Mouse (Mus musculus): ENCODE data around the gene Efcab12. TPM values are rescaled to one million over a fixed set of nuclear protein-coding genes. Genes with fewer than 3 reads are reported as not detected.

Efcab12 gene
- polyA plus RNA-seq, 1 experiment from 2014 or later, result 0.91 TPM

DNA sequence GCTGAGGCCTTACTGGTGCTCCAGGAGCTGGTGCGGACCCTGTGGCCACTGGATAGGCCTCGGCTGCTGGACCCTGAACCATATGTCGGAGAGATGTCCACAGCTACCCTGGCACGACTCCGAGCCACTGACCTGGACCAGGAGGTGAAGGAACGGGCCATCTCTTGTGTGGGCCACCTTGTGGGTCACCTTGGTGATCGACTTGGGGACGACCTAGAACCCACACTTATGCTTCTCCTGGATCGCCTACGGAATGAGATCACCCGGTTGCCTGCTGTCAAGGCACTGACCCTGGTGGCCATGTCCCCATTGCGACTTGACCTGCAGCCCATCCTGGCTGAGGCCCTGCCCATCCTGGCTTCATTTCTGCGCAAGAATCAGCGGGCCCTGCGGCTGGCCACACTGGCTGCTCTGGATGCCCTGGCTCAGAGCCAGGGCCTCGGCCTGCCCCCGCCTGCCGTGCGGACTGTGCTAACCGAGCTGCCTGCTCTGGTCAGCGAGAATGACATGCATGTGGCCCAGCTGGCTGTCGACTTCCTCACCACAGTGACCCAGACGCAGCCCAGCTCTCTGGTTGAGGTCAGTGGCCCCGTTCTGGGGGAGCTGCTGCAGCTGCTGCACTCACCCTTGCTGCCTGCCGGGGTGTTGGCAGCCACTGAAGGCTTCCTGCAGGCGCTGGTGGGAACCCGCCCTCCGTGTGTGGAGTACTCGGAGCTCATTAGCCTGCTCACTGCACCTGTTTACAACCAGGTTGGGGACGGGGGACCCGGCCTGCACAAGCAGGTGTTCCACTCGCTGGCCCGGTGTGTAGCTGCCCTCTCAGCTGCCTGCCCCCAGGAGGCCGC lies 46.1 kb downstream of the Efcab12 start:
- Histone ChIP-seq H3K9ac (replicated peaks; ENCODE audit: low read depth, low read length) (no peak overlapping the region), H3K36me3 (ENCODE audit: control insufficient read depth, insufficient read depth, low read length) (peaks cover 88% of the 10 kb centered on the region), H3K27me3 (ENCODE audit: control insufficient read depth, insufficient read depth, low read length) (no peaks in the 10 kb centered on the region), H3K27ac (ENCODE audit: low read length) (no peak overlapping the region), H3K9me3 (ENCODE audit: control insufficient read depth, low read depth, low read length) (no peaks in the 10 kb centered on the region), H3K4me3 (ENCODE audit: low read depth, low read length) (no peak overlapping the region), H3K4me1 (ENCODE audit: control insufficient read depth, insufficient read depth, low read length) (no peaks in the 10 kb centered on the region), H3K4me2 (replicated peaks; ENCODE audit: low read depth, low read length) (no peak overlapping the region)
- peak; percentile 23; the same call in 1 of the 2 replicates for ATAC-seq (ENCODE audit: insufficient number of reproducible peaks, insufficient read depth, low FRiP score, low read depth)
- 80% methylated on average over 34 of the region's 34 CpGs for WGBS

DNA sequence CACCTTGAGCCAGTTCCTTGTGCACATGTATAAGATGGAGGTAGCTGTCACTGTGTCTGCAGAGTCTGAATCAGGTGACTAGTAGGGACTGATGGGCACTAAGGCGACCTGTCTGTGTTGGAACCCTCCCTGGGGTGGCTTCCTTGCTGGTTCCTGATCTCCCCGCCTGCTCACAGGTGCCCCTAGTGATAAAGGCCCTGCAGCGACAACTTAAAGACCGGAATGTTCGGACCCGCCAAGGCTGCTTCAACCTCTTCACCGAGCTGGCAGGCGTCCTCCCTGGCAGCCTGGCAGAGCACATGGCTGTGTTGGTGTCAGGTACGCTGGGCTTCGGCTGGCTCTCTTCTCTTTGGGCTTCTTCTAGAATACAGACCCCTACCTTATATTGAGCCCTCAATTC lies 47.2 kb downstream of the Efcab12 start:
- no peak overlapping the region for H3K4me3 ChIP-seq (ENCODE audit: low read depth, low read length)
- no peak overlapping the region for H3K4me2 ChIP-seq (replicated peaks; ENCODE audit: low read depth, low read length)
- WGBS, result 84% methylated on average over 10 of the region's 10 CpGs
- no peak for ATAC-seq (ENCODE audit: insufficient number of reproducible peaks, insufficient read depth, low FRiP score, low read depth)
- H3K36me3 ChIP-seq (ENCODE audit: control insufficient read depth, insufficient read depth, low read length), result peaks cover 88% of the 10 kb centered on the region
- H3K9ac ChIP-seq (replicated peaks; ENCODE audit: low read depth, low read length), result no peak overlapping the region
- H3K27ac ChIP-seq (ENCODE audit: low read length), result no peak overlapping the region
- H3K4me1 ChIP-seq (ENCODE audit: control insufficient read depth, insufficient read depth, low read length), result no peaks in the 10 kb centered on the region
- H3K9me3 ChIP-seq (ENCODE audit: control insufficient read depth, low read depth, low read length), result no peaks in the 10 kb centered on the region
- no peaks in the 10 kb centered on the region for H3K27me3 ChIP-seq (ENCODE audit: control insufficient read depth, insufficient read depth, low read length)

DNA sequence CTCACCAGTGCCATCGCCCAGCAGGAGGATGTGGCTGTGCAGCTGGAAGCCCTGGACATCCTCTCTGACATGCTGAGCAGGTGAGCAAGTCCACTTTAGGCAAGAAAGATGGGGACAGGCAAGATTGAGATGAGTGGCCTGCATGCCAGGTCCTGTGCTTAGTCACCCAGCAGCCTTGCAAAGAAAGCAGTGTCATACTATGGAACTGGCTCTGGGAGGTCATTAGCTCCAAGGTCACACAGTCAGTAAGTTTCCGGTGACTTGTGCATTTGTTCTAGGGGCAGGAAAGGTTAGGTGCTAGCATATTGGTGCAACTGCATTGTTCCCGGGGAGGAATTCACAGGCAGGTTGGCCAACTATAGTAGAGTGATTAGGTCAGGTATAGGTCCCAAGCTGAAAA lies 55.4 kb downstream of the Efcab12 start:
- Histone ChIP-seq H3K9me3 (ENCODE audit: control insufficient read depth, low read depth, low read length) (no peaks in the 10 kb centered on the region), H3K36me3 (ENCODE audit: control insufficient read depth, insufficient read depth, low read length) (peaks cover 83% of the 10 kb centered on the region), H3K27ac (ENCODE audit: low read length) (no peak overlapping the region), H3K9ac (replicated peaks; ENCODE audit: low read depth, low read length) (no peak overlapping the region), H3K4me2 (replicated peaks; ENCODE audit: low read depth, low read length) (no peak overlapping the region), H3K4me3 (ENCODE audit: low read depth, low read length) (no peak overlapping the region), H3K4me1 (ENCODE audit: control insufficient read depth, insufficient read depth, low read length) (no peaks in the 10 kb centered on the region), H3K27me3 (ENCODE audit: control insufficient read depth, insufficient read depth, low read length) (no peaks in the 10 kb centered on the region)
- 86% methylated on average over 3 of the region's 3 CpGs for WGBS
- ATAC-seq (ENCODE audit: insufficient number of reproducible peaks, insufficient read depth, low FRiP score, low read depth), result no peak

DNA sequence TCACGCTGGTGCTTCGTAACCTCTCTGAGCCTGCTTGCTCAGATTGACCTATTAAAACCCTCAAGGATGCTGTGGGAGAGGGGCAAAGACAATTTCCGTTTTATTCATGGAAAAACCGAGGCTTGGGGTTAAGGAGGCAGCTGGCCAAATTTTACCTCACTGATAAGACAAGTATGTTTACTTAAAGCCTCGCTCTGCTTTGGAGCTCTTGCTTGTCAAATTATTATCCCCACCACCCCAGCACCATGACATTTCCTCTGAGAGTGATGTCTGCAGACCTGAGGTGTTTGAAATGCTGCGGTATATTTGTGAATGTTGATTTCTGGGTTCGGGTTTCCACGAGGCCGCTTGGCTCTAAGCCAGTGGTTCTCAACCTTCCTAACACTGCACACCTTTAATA lies 61.8 kb downstream of the Efcab12 start:
- H3K4me1 ChIP-seq (ENCODE audit: control insufficient read depth, insufficient read depth, low read length), result peaks cover 16% of the 10 kb centered on the region
- no peak overlapping the region for H3K9ac ChIP-seq (replicated peaks; ENCODE audit: low read depth, low read length)
- H3K36me3 ChIP-seq (ENCODE audit: control insufficient read depth, insufficient read depth, low read length), result peaks cover 22% of the 10 kb centered on the region
- no peak overlapping the region for H3K27ac ChIP-seq (ENCODE audit: low read length)
- H3K9me3 ChIP-seq (ENCODE audit: control insufficient read depth, low read depth, low read length), result no peaks in the 10 kb centered on the region
- 18% methylated on average over 9 of the region's 9 CpGs for WGBS
- H3K4me3 ChIP-seq (ENCODE audit: low read depth, low read length), result peak overlapping the region; percentile 69
- ATAC-seq (ENCODE audit: insufficient number of reproducible peaks, insufficient read depth, low FRiP score, low read depth), result no peak
- H3K27me3 ChIP-seq (ENCODE audit: control insufficient read depth, insufficient read depth, low read length), result no peaks in the 10 kb centered on the region
- peak overlapping the region; percentile 88 for H3K4me2 ChIP-seq (replicated peaks; ENCODE audit: low read depth, low read length)

DNA sequence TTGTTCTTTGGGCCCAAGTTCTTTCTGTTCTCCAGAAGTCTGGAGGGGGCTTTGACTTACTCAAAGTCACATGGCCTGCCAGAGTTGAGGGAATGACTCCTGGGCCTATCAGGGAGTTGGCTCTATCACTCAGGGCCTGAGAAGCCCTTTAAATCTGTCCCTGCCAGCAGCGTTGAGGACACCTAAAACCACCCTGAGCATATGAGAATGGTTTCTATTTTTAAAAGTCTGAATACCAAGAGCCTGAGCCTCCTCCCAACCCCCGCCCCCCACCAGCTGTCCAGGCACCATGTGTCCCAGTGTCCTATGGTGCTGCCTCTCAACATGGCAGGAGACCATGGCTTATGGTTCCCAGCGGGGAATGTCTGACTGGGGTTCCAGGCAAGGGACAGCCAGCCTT lies 62.4 kb downstream of the Efcab12 start:
- peaks cover 16% of the 10 kb centered on the region for H3K4me1 ChIP-seq (ENCODE audit: control insufficient read depth, insufficient read depth, low read length)
- ATAC-seq (ENCODE audit: insufficient number of reproducible peaks, insufficient read depth, low FRiP score, low read depth), result no peak
- H3K9me3 ChIP-seq (ENCODE audit: control insufficient read depth, low read depth, low read length), result no peaks in the 10 kb centered on the region
- 35% methylated on average over 3 of the region's 3 CpGs for WGBS
- H3K4me2 ChIP-seq (replicated peaks; ENCODE audit: low read depth, low read length), result peak overlapping the region; percentile 88
- H3K27me3 ChIP-seq (ENCODE audit: control insufficient read depth, insufficient read depth, low read length), result no peaks in the 10 kb centered on the region
- H3K27ac ChIP-seq (ENCODE audit: low read length), result peak overlapping the region; percentile 58; the same call in 1 of the 2 replicates
- peak overlapping the region; percentile 69 for H3K4me3 ChIP-seq (ENCODE audit: low read depth, low read length)
- peaks cover 17% of the 10 kb centered on the region for H3K36me3 ChIP-seq (ENCODE audit: control insufficient read depth, insufficient read depth, low read length)
- H3K9ac ChIP-seq (replicated peaks; ENCODE audit: low read depth, low read length), result peak overlapping the region; percentile 65

DNA sequence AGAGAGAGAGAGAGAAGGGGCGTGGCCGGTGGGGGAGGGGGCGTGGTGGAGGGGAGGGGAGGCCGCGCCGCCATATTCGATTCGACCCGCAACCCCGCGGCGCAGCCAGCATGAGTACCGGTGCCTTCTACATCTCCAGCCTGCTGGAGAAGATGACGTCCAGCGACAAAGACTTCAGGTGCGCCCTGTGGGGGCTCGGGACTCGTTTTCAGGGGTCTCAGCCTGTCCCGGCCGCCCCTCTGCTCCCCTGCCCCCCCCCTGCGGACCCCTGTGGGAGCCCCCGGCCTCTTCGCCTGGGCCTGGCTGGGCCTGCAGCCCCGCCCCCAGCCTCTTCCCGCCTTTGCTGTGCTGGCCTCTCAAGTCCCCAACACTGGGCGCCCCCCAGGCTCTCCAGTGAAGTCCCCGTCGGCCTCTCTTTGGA lies 63.7 kb downstream of the Efcab12 start, which contains the start of gene Cand2:
TSS of gene Cand2 (plus strand) at position 38 of the 421 bp plus-strand sequence.
- under 1% methylated on average over 15 of the region's 28 CpGs for WGBS
- no peaks in the 10 kb centered on the region for H3K9me3 ChIP-seq (ENCODE audit: control insufficient read depth, low read depth, low read length)
- peak within 1 kb of the TSS; percentile 69 for H3K4me3 ChIP-seq (ENCODE audit: low read depth, low read length)
- peak within 1 kb of the TSS; percentile 58 for H3K27ac ChIP-seq (ENCODE audit: low read length)
- peak; percentile 84 for ATAC-seq (ENCODE audit: insufficient number of reproducible peaks, insufficient read depth, low FRiP score, low read depth)
- peaks cover 5% of the 10 kb centered on the region; the same call in 1 of the 2 replicates for H3K36me3 ChIP-seq (ENCODE audit: control insufficient read depth, insufficient read depth, low read length)
- peaks cover 16% of the 10 kb centered on the region for H3K4me1 ChIP-seq (ENCODE audit: control insufficient read depth, insufficient read depth, low read length)
- peak within 1 kb of the TSS; percentile 65 for H3K9ac ChIP-seq (replicated peaks; ENCODE audit: low read depth, low read length)
- peak within 1 kb of the TSS; percentile 88 for H3K4me2 ChIP-seq (replicated peaks; ENCODE audit: low read depth, low read length)
- no peaks in the 10 kb centered on the region for H3K27me3 ChIP-seq (ENCODE audit: control insufficient read depth, insufficient read depth, low read length)

DNA sequence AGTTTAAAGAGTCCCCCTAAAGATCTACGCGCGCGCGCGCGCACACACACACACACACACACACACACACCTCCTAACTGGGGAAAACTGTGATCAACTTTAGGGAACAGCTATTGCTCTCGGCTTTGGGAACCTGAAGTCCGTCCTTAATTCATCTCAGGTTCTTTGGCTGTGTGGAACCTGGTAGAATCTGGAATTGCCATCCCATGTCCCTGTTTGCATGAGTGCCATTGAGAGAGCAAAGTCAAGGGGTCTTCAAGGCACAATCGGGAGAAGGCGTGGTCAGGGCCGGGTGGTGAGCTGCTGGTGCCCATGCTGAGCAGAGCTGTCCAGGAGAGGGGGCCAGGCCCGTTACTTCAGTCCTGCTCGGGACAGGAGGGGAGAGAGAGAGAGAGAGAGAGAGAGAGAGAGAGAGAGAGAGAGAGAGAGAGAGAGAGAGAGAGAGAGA lies 64.2 kb downstream of the Efcab12 start:
- no peaks in the 10 kb centered on the region for H3K27me3 ChIP-seq (ENCODE audit: control insufficient read depth, insufficient read depth, low read length)
- H3K4me1 ChIP-seq (ENCODE audit: control insufficient read depth, insufficient read depth, low read length), result peaks cover 16% of the 10 kb centered on the region
- peak overlapping the region; percentile 69; the same call in 1 of the 2 replicates for H3K4me3 ChIP-seq (ENCODE audit: low read depth, low read length)
- no peak overlapping the region for H3K9ac ChIP-seq (replicated peaks; ENCODE audit: low read depth, low read length)
- ATAC-seq (ENCODE audit: insufficient number of reproducible peaks, insufficient read depth, low FRiP score, low read depth), result peak; percentile 78; the same call in 1 of the 2 replicates
- WGBS, result under 1% methylated on average over 14 of the region's 14 CpGs
- H3K4me2 ChIP-seq (replicated peaks; ENCODE audit: low read depth, low read length), result peak overlapping the region; percentile 58
- 0 out of 2 replicates have a peak, but pooled peaks cover 2% of the 10 kb centered on the region for H3K36me3 ChIP-seq (ENCODE audit: control insufficient read depth, insufficient read depth, low read length)
- H3K9me3 ChIP-seq (ENCODE audit: control insufficient read depth, low read depth, low read length), result no peaks in the 10 kb centered on the region
- H3K27ac ChIP-seq (ENCODE audit: low read length), result peak overlapping the region; percentile 21; the same call in 1 of the 2 replicates

DNA sequence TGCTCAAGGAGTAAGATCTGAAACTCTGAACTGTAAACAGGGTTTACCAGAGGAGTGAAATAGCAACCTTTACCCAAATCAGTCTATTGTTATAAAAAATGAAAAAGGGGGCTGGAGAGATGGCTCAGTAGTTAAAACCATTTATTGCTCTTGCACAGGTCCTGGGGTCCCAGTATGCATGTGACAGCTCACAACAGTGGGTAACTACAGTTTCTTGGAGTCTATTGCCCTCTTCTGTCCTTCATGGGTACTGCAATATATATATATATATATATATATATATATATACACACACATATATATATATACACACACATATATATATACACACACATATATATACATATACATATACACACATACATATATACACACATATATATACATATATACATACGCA lies 65.6 kb downstream of the Efcab12 start:
- H3K27me3 ChIP-seq (ENCODE audit: control insufficient read depth, insufficient read depth, low read length), result no peaks in the 10 kb centered on the region
- no peak overlapping the region for H3K4me3 ChIP-seq (ENCODE audit: low read depth, low read length)
- no peak overlapping the region for H3K27ac ChIP-seq (ENCODE audit: low read length)
- 80% methylated on average over 1 of the region's 1 CpGs for WGBS
- H3K9ac ChIP-seq (replicated peaks; ENCODE audit: low read depth, low read length), result no peak overlapping the region
- H3K9me3 ChIP-seq (ENCODE audit: control insufficient read depth, low read depth, low read length), result no peaks in the 10 kb centered on the region
- H3K36me3 ChIP-seq (ENCODE audit: control insufficient read depth, insufficient read depth, low read length), result no peaks in the 10 kb centered on the region
- ATAC-seq (ENCODE audit: insufficient number of reproducible peaks, insufficient read depth, low FRiP score, low read depth), result no peak
- H3K4me2 ChIP-seq (replicated peaks; ENCODE audit: low read depth, low read length), result no peak overlapping the region
- peaks cover 19% of the 10 kb centered on the region for H3K4me1 ChIP-seq (ENCODE audit: control insufficient read depth, insufficient read depth, low read length)

All from stomach, embryonic 14.5 days (tissue).